Mouse (Mus musculus) cerebellum, adult 2 months (tissue): ENCODE measurements around the gene Crtc1.

Experiments used
- CTCF ChIP-seq: fragments of 200-500 bp; IDR thresholded peaks from 2 replicates; pipeline ENCODE4 v1.5.1; 2011; ENCODE audit warnings: low read depth, mild to moderate bottlenecking, control low read depth, low read length, moderate library complexity, borderline replicate concordance; ENCODE audit not compliant: insufficient read depth
- POLR2A ChIP-seq: fragments of 200-500 bp; IDR thresholded peaks from 2 replicates; pipeline ENCODE4 v1.6.1; 2011; ENCODE audit warnings: low read length, control low read depth, borderline replicate concordance; ENCODE audit not compliant: insufficient read depth

DNA sequence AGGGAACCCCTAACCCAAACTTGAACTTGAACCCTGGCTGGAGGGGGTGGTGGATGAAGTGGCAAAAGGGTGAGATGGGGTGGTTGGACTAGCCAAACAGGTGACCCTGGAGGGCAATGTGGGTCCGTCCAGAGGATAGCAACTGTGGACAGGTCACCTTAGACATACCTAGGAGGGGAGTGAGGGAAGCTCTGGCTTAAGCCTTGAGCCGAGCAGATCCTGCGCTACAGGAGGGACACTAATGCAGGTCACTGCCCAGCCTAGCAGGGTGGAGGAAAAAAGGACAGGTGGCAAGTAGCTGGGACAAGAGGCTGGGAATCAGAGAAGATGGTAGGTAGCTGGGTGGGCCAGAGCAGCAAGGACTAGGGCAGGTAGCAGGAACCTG, 87.4 kb downstream of the Crtc1 start:
- TF ChIP-seq CTCF: no peak
- no peak for TF ChIP-seq POLR2A
